ENCODE assay signal across 9 mouse cellular contexts in the genomic region with DNA sequence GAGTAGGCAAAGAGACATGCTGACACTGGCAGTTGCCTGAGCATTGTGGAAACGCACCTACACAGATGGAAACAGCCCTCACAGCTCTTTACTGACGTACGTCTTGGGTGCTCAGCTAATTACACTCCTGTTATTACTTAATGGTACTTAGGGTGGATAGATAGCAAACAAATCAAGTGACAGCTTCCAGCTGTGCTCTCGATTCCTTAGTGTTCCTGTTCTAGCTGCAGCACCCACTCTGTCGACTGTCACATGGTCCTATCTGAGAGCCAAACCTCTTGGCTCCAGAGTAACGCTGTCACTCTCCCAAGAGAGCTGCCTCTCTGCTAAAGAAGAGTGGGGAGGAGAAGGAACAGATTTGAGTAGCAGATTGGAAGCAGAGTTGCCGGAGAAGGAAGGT.
A peak's percentile ranks its signal among the peaks of the same experiment; 100 is the strongest.
DNase-seq lines count a peak whose midpoint lies in the region; ATAC-seq and TF ChIP-seq lines count a peak whose summit lies in the region.
"Had no signal": no experiment of that assay in that cellular context is flagged by ENCODE, and none has a peak within 500 bp of the region (broad histone marks: within the 10 kb centered on the region; RNA-seq: fewer than 3 reads in every experiment).

No protein-coding gene starts in this region.

- H3K4me1 ChIP-seq in liver, adult 2 months (ENCODE audit: control insufficient read depth, insufficient read depth, low read length) = 0 out of 2 replicates have a peak, but pooled peaks cover 1% of the 10 kb centered on the region
- H3K4me1 ChIP-seq in liver, embryonic 11.5 days (replicated peaks; ENCODE audit: control insufficient read depth, insufficient read depth, low read length) = peaks cover 6% of the 10 kb centered on the region; the same call in 1 of the 2 replicates
- no peaks in the 10 kb centered on the region for H3K4me1 ChIP-seq in stomach, postnatal 0 days (replicated peaks; ENCODE audit: control insufficient read depth, insufficient read depth)
- no peaks in the 10 kb centered on the region for H3K4me1 ChIP-seq in forebrain, embryonic 16.5 days (replicated peaks; ENCODE audit: control insufficient read depth, insufficient read depth, low read length)
- H3K4me1 ChIP-seq: hindbrain, embryonic 15.5 days; neural tube, embryonic 13.5 days had no signal

- no peak for TF ChIP-seq CTCF in liver, adult 2 months (IDR thresholded peaks at IDR 0.05; ENCODE audit: low read depth, low read length)
- no peak for TF ChIP-seq CTCF in stomach, postnatal 0 days (IDR thresholded peaks at IDR 0.05; ENCODE audit: low read depth)

- DNase-seq in liver, adult 2 months (ENCODE audit: extremely low read depth, low read depth, low spot score) = peak; percentile 24
- no peak for DNase-seq in liver, embryonic 11.5 days (ENCODE audit: low spot score)
- DNase-seq in kidney, postnatal 36 days = peak; percentile 29 to 40
- DNase-seq in stomach, postnatal 0 days (ENCODE audit: low spot score) = no peak

- H3K9me3 ChIP-seq in liver, embryonic 11.5 days (ENCODE audit: control insufficient read depth, low read length) = no peaks in the 10 kb centered on the region
- H3K9me3 ChIP-seq in stomach, postnatal 0 days (ENCODE audit: control insufficient read depth, low read length) = no peaks in the 10 kb centered on the region
- no peaks in the 10 kb centered on the region for H3K9me3 ChIP-seq in forebrain, embryonic 16.5 days (ENCODE audit: control insufficient read depth, low read length)
- H3K9me3 ChIP-seq: hindbrain, embryonic 15.5 days; neural tube, embryonic 13.5 days had no signal

- H3K27me3 ChIP-seq in liver, adult 2 months (ENCODE audit: control insufficient read depth, insufficient read depth, low read length) = no peaks in the 10 kb centered on the region
- no peaks in the 10 kb centered on the region for H3K27me3 ChIP-seq in liver, embryonic 11.5 days (replicated peaks; ENCODE audit: control insufficient read depth, insufficient read depth, low read length)
- H3K27me3 ChIP-seq in stomach, postnatal 0 days (ENCODE audit: control insufficient read depth, insufficient read depth, low read length) = no peaks in the 10 kb centered on the region
- H3K27me3 ChIP-seq in forebrain, embryonic 16.5 days (replicated peaks; ENCODE audit: control insufficient read depth, insufficient read depth, low read length) = no peaks in the 10 kb centered on the region
- H3K27me3 ChIP-seq: hindbrain, embryonic 15.5 days; neural tube, embryonic 13.5 days had no signal

- H3K9ac ChIP-seq in liver, adult 2 months (ENCODE audit: low read depth, low read length) = no peak overlapping the region
- no peak overlapping the region for H3K9ac ChIP-seq in liver, embryonic 11.5 days (ENCODE audit: low read depth, low read length)
- no peak overlapping the region for H3K9ac ChIP-seq in stomach, postnatal 0 days (ENCODE audit: low read length)
- H3K9ac ChIP-seq in forebrain, embryonic 16.5 days (replicated peaks; ENCODE audit: low read depth, low read length) = no peak overlapping the region
- H3K9ac ChIP-seq: hindbrain, embryonic 15.5 days; neural tube, embryonic 13.5 days had no signal

- no peak for ATAC-seq in liver, embryonic 11.5 days (replicated peaks; ENCODE audit: low FRiP score)
- ATAC-seq in granulocyte monocyte progenitor cell, adult 5-6 weeks (replicated peaks; ENCODE audit: poor library complexity, severe bottlenecking) = 0 out of 2 replicates have a peak, but pooled peaks have one; percentile 6
- no peak; the same call in 1 of the 2 replicates for ATAC-seq in stomach, postnatal 0 days (ENCODE audit: low FRiP score, low TSS enrichment)
- ATAC-seq in erythroblast, adult 5-6 weeks (replicated peaks; ENCODE audit: low FRiP score, poor library complexity, severe bottlenecking) = no peak
- no peak for ATAC-seq in forebrain, embryonic 16.5 days

- no peak overlapping the region for H3K27ac ChIP-seq in liver, adult 2 months (replicated peaks; ENCODE audit: insufficient read depth, low read depth, low read length)
- H3K27ac ChIP-seq in liver, embryonic 11.5 days (ENCODE audit: low read depth, low read length) = no peak overlapping the region
- H3K27ac ChIP-seq in stomach, postnatal 0 days (replicated peaks) = peak overlapping the region; percentile 70
- H3K27ac ChIP-seq in forebrain, embryonic 16.5 days (ENCODE audit: low read length) = no peak overlapping the region
- H3K27ac ChIP-seq: hindbrain, embryonic 15.5 days; neural tube, embryonic 13.5 days had no signal

- 75% methylated on average over 7 of the region's 7 CpGs for WGBS in liver, adult 2 months
- whole genome bisulfite sequencing in liver, embryonic 11.5 days = 59% methylated on average over 7 of the region's 7 CpGs
- WGBS in stomach, postnatal 0 days = 32% methylated on average over 7 of the region's 7 CpGs
- 60% methylated on average over 7 of the region's 7 CpGs for WGBS in forebrain, embryonic 16.5 days

- peaks cover 1% of the 10 kb centered on the region; the same call in 1 of the 2 replicates for H3K36me3 ChIP-seq in liver, adult 2 months (ENCODE audit: control insufficient read depth, insufficient read depth, low read length)
- H3K36me3 ChIP-seq in liver, embryonic 11.5 days (ENCODE audit: control insufficient read depth, insufficient read depth, low read length) = no peaks in the 10 kb centered on the region
- no peaks in the 10 kb centered on the region for H3K36me3 ChIP-seq in stomach, postnatal 0 days (ENCODE audit: control insufficient read depth, insufficient read depth, low read length)
- H3K36me3 ChIP-seq in forebrain, embryonic 16.5 days (ENCODE audit: control insufficient read depth, insufficient read depth) = no peaks in the 10 kb centered on the region
- H3K36me3 ChIP-seq: hindbrain, embryonic 15.5 days; neural tube, embryonic 13.5 days had no signal

- TF ChIP-seq POLR2A in liver, adult 2 months (IDR thresholded peaks at IDR 0.05; ENCODE audit: extremely low read depth, insufficient read depth, low read length) = no peak

- no peak overlapping the region for H3K4me3 ChIP-seq in liver, adult 2 months (ENCODE audit: insufficient read depth, low read depth, low read length)
- H3K4me3 ChIP-seq in liver, embryonic 11.5 days (ENCODE audit: low read depth, low read length) = no peak overlapping the region
- H3K4me3 ChIP-seq in stomach, postnatal 0 days (ENCODE audit: low read depth, low read length) = no peak overlapping the region
- H3K4me3 ChIP-seq in forebrain, embryonic 16.5 days (replicated peaks; ENCODE audit: low read length) = no peak overlapping the region
- H3K4me3 ChIP-seq: hindbrain, embryonic 15.5 days; neural tube, embryonic 13.5 days had no signal

- no peak overlapping the region for H3K4me2 ChIP-seq in liver, embryonic 11.5 days
- no peak overlapping the region for H3K4me2 ChIP-seq in stomach, postnatal 0 days (replicated peaks; ENCODE audit: low read depth)
- no peak overlapping the region for H3K4me2 ChIP-seq in forebrain, embryonic 16.5 days (ENCODE audit: low read length)
- H3K4me2 ChIP-seq: hindbrain, embryonic 15.5 days; neural tube, embryonic 13.5 days had no signal

- TF ChIP-seq EP300 in stomach, postnatal 0 days (optimal IDR thresholded peaks at IDR 0.05) = no peak

- H3K79me2 ChIP-seq in liver, adult 2 months (ENCODE audit: control insufficient read depth, insufficient read depth, low read length) = no peaks in the 10 kb centered on the region

Comparison
In these comparisons a context has a peak if more than half of its experiments do, and no peak if none do; other contexts are left out.
1. DNase-seq: peak in liver, adult 2 months (single experiment) and kidney, postnatal 36 days (2 of 2); none in liver, embryonic 11.5 days (single experiment) and stomach, postnatal 0 days (single experiment).